Mouse (Mus musculus): ENCODE results near the gene 4930579F01Rik. TPM values are rescaled to one million over a fixed set of nuclear protein-coding genes. Genes with fewer than 3 reads are reported as not detected.

Gene 4930579F01Rik
- total and polyA plus RNA-seq, 2 experiments from 2014 or later = not detected

DNA sequence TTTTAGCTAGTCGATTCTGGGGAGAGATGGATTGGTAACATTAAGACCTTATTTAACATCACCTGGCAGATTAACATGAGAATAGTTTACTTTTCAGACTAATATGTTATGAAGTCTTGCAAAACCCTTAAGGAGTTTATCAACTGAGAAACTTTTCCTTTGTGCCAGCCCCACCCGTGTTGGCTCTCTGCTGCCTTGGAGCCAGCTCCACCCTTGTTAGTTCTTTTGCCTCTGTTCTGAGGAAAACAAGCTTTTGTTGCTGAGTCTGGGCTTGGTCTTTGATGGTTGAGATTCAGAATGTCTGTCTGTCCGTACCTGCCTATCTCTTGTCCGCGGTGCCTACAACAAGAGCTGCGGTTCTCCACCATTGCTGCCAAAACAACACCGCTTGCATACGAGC is 22.5 kb upstream of the 4930579F01Rik start:
- Histone ChIP-seq H3K9me3 (replicated peaks; ENCODE audit: control insufficient read depth, low read length) (no peaks in the 10 kb centered on the region; the same call in 1 of the 2 replicates), H3K4me3 (ENCODE audit: low read depth, low read length) (no peak overlapping the region), H3K4me1 (ENCODE audit: control insufficient read depth, insufficient read depth) (no peaks in the 10 kb centered on the region), H3K9ac (replicated peaks; ENCODE audit: low read depth, low read length) (no peak overlapping the region), H3K36me3 (replicated peaks; ENCODE audit: control insufficient read depth, insufficient read depth, low read length) (no peaks in the 10 kb centered on the region), H3K27ac (ENCODE audit: low read depth) (no peak overlapping the region), H3K27me3 (ENCODE audit: control insufficient read depth, insufficient read depth, low read length) (no peaks in the 10 kb centered on the region), H3K4me2 (ENCODE audit: low read depth, low read length) (no peak overlapping the region)
- no peak for TF ChIP-seq EP300 (IDR thresholded peaks at IDR 0.05; ENCODE audit: low read depth)
- no peak for TF ChIP-seq CTCF (IDR thresholded peaks at IDR 0.05; ENCODE audit: low read depth)
- DNase-seq (ENCODE audit: low spot score) = no peak
- WGBS = 76% methylated on average over 8 of the region's 8 CpGs
- ATAC-seq (ENCODE audit: insufficient read depth, low read depth) = no peak

DNA sequence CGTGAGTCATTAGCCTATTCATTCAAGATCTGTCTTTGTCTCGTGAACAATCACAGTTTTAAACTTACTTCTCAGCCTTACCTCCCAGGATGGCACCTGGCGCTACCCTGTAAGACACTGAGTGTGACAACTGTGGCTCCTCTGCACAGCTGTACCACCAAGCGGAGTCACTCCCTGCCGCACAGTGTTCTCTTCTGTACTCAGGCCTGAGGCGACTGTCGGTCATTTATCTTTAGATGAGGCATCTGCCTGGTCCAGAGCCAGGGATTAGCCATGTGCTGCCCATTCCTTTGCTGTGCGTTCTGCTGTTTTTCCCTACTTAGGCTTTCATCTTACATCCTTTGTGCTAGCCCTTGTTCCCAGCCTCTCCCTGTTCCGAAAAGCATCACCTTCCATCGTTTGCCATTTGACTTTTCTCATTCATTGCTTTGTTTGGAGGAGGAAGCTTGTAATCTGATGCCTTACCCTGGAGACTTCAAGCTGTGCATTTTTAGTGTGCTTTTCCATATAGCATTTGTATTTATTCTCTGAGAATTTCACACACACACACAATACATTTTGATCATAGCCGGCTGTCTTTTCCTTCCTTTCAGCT is 21.9 kb upstream of the 4930579F01Rik start:
- Histone ChIP-seq H3K27ac (ENCODE audit: low read depth) (no peak overlapping the region), H3K4me2 (ENCODE audit: low read depth, low read length) (no peak overlapping the region), H3K4me3 (ENCODE audit: low read depth, low read length) (no peak overlapping the region), H3K9ac (replicated peaks; ENCODE audit: low read depth, low read length) (no peak overlapping the region), H3K36me3 (replicated peaks; ENCODE audit: control insufficient read depth, insufficient read depth, low read length) (no peaks in the 10 kb centered on the region), H3K9me3 (replicated peaks; ENCODE audit: control insufficient read depth, low read length) (no peaks in the 10 kb centered on the region; the same call in 1 of the 2 replicates), H3K27me3 (ENCODE audit: control insufficient read depth, insufficient read depth, low read length) (no peaks in the 10 kb centered on the region), H3K4me1 (ENCODE audit: control insufficient read depth, insufficient read depth) (no peaks in the 10 kb centered on the region)
- ATAC-seq (ENCODE audit: insufficient read depth, low read depth) = no peak
- DNase-seq (ENCODE audit: low spot score) = no peak
- 55% methylated on average over 11 of the region's 11 CpGs for WGBS
- no peak for TF ChIP-seq CTCF (IDR thresholded peaks at IDR 0.05; ENCODE audit: low read depth)
- TF ChIP-seq EP300 (IDR thresholded peaks at IDR 0.05; ENCODE audit: low read depth) = no peak

DNA sequence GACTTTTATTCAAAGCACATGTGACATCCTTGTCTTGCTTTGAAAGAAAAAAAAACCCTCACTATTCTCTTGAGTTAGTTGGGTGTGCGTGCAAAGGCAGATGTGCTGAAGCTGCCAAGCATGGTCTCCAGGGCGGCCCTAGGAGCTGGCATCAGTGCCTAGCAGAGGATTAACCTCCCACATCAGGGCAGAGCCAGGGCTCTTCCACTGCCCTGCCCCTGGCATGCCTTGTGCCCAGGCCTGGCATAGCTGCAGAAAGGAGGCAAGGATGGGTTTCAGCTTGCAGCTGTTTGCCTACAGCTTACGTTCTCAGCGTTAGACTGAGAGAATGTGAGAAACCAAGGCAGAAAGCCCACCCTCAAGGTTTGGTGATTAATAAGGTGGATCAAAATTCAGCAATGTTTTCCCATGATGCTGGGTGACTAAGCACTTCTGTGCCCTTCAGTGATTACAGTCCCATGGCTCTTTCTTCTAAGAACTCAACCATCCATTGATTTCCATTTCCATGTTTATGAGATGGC is 18.9 kb upstream of the 4930579F01Rik start:
- H3K36me3 ChIP-seq (replicated peaks; ENCODE audit: control insufficient read depth, insufficient read depth, low read length) = no peaks in the 10 kb centered on the region
- H3K27me3 ChIP-seq (ENCODE audit: control insufficient read depth, insufficient read depth, low read length) = no peaks in the 10 kb centered on the region
- WGBS = 92% methylated on average over 4 of the region's 4 CpGs
- no peak for TF ChIP-seq CTCF (IDR thresholded peaks at IDR 0.05; ENCODE audit: low read depth)
- no peak for TF ChIP-seq EP300 (IDR thresholded peaks at IDR 0.05; ENCODE audit: low read depth)
- no peak overlapping the region for H3K4me2 ChIP-seq (ENCODE audit: low read depth, low read length)
- ATAC-seq (ENCODE audit: insufficient read depth, low read depth) (no peak), DNase-seq (ENCODE audit: low spot score) (no peak)
- H3K27ac ChIP-seq (ENCODE audit: low read depth) = no peak overlapping the region
- no peaks in the 10 kb centered on the region; the same call in 1 of the 2 replicates for H3K9me3 ChIP-seq (replicated peaks; ENCODE audit: control insufficient read depth, low read length)
- no peaks in the 10 kb centered on the region for H3K4me1 ChIP-seq (ENCODE audit: control insufficient read depth, insufficient read depth)
- no peak overlapping the region for H3K4me3 ChIP-seq (ENCODE audit: low read depth, low read length)
- no peak overlapping the region for H3K9ac ChIP-seq (replicated peaks; ENCODE audit: low read depth, low read length)

DNA sequence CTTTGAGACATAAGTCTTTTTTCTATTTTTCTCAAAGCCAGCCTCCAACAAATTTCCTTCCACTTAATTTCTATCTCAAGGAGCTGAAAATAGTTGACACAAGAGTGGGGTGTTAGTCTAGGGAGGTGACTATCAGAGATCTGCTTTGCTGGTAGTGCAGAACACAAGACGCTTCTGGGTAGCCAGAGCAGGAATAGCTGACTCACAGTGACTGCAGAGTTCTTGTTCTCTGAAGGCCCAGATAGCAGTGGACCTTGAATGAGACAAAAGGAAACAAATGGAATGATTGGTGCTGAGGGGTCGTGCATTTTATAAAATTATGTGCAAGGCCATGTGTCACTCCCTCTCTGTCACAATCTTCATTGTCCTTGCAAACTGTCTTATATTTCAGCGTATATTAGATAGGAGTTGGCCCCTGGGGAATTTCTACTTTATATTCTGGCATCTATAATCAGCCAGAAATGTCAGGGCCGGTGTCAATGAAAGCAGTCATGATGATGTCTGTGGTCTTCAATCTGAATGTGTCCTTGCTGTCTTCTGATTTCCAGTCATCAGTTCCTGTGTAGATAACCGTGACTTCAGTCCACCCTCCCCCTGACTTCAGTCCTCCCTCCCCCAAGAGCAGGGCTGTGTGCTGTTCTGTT is 16.9 kb upstream of the 4930579F01Rik start:
- DNase-seq (ENCODE audit: low spot score) = no peak
- TF ChIP-seq EP300 (IDR thresholded peaks at IDR 0.05; ENCODE audit: low read depth) = no peak
- TF ChIP-seq CTCF (IDR thresholded peaks at IDR 0.05; ENCODE audit: low read depth) = no peak
- no peaks in the 10 kb centered on the region; the same call in 1 of the 2 replicates for H3K9me3 ChIP-seq (replicated peaks; ENCODE audit: control insufficient read depth, low read length)
- no peak overlapping the region for H3K9ac ChIP-seq (replicated peaks; ENCODE audit: low read depth, low read length)
- H3K36me3 ChIP-seq (replicated peaks; ENCODE audit: control insufficient read depth, insufficient read depth, low read length) = no peaks in the 10 kb centered on the region
- H3K4me1 ChIP-seq (ENCODE audit: control insufficient read depth, insufficient read depth) = no peaks in the 10 kb centered on the region
- ATAC-seq (ENCODE audit: insufficient read depth, low read depth) = no peak
- 52% methylated on average over 5 of the region's 5 CpGs for WGBS
- H3K4me3 ChIP-seq (ENCODE audit: low read depth, low read length) = no peak overlapping the region
- H3K27ac ChIP-seq (ENCODE audit: low read depth) = no peak overlapping the region
- H3K4me2 ChIP-seq (ENCODE audit: low read depth, low read length) = no peak overlapping the region
- no peaks in the 10 kb centered on the region for H3K27me3 ChIP-seq (ENCODE audit: control insufficient read depth, insufficient read depth, low read length)

DNA sequence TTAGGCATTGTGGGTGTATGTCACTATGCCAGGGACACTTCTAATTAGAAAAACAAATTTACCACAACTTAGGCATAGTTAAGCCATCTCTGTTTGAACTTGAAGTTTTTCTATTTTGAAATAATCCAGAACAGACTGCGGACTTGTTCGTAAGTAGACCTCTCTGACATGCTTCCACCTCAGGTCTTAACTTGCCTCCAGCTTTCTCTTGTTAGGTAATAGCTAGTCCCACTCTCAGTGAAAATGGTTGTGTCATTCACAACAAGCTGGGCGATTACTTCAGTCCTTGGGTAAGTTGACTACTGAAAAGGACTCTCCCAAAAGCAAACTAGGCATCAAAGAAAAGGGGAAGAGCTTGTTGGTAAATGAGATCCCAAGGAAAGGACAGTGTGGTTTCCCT is 15.2 kb upstream of the 4930579F01Rik start:
- TF ChIP-seq CTCF (IDR thresholded peaks at IDR 0.05; ENCODE audit: low read depth) (no peak), EP300 (IDR thresholded peaks at IDR 0.05; ENCODE audit: low read depth) (no peak)
- no peaks in the 10 kb centered on the region for H3K4me1 ChIP-seq (ENCODE audit: control insufficient read depth, insufficient read depth)
- no peak overlapping the region for H3K9ac ChIP-seq (replicated peaks; ENCODE audit: low read depth, low read length)
- H3K36me3 ChIP-seq (replicated peaks; ENCODE audit: control insufficient read depth, insufficient read depth, low read length) = no peaks in the 10 kb centered on the region
- H3K4me3 ChIP-seq (ENCODE audit: low read depth, low read length) = no peak overlapping the region
- no peaks in the 10 kb centered on the region for H3K27me3 ChIP-seq (ENCODE audit: control insufficient read depth, insufficient read depth, low read length)
- no peaks in the 10 kb centered on the region for H3K9me3 ChIP-seq (replicated peaks; ENCODE audit: control insufficient read depth, low read length)
- ATAC-seq (ENCODE audit: insufficient read depth, low read depth) (no peak), DNase-seq (ENCODE audit: low spot score) (no peak)
- H3K27ac ChIP-seq (ENCODE audit: low read depth) = no peak overlapping the region
- WGBS = 82% methylated on average over 3 of the region's 3 CpGs
- no peak overlapping the region for H3K4me2 ChIP-seq (ENCODE audit: low read depth, low read length)
